ENCODE assay signal across 8 mouse cellular contexts in the genomic region with DNA sequence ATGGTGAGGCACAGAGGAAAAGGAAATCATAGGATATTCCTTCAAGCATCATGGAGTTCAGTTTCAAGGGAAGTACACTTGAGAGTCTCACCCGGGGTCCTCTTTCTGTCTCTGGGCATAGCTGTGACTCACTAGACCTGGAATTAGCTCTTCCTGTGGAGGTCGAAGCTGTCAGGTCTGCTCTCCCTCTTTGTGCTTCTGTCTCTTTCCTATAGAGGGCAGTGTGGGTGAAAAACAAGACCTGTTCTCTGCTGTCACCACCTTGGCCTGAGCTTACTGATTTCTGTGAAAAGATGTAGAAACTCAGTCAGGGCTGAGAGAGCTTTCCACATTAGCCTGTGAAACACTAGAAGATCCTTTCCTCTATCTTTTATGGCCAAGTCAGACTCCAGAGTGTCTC. TPM values are rescaled to one million over a fixed set of nuclear protein-coding genes. Genes with fewer than 3 reads are reported as not detected.
DNase-seq lines count a peak whose midpoint lies in the region; ATAC-seq and TF ChIP-seq lines count a peak whose summit lies in the region.

No protein-coding gene starts in this region.

- TF ChIP-seq CTCF in forebrain, postnatal 0 days (IDR thresholded peaks at IDR 0.05; ENCODE audit: low read depth): peak; percentile 46
- peak; percentile 18; the same call in 1 of the 2 replicates for TF ChIP-seq CTCF in bone marrow, adult 2 months (IDR thresholded peaks at IDR 0.05; ENCODE audit: control insufficient read depth, insufficient read depth, low read length)

- 52% methylated on average over 2 of the region's 2 CpGs for WGBS in forebrain, postnatal 0 days
- WGBS in forebrain, embryonic 11.5 days: 61% methylated on average over 2 of the region's 2 CpGs
- WGBS in bone marrow, adult 2 months: 3% methylated on average over 2 of the region's 2 CpGs
- 17% methylated on average over 2 of the region's 2 CpGs for WGBS in heart, embryonic 15.5 days

- intact Hi-C loops in gastrocnemius, postnatal 36 days (cut with DNase I): no loop called here

- H3K9ac ChIP-seq in forebrain, postnatal 0 days: no peak overlapping the region
- H3K9ac ChIP-seq in forebrain, embryonic 11.5 days (ENCODE audit: low read length): no peak overlapping the region
- H3K9ac ChIP-seq in heart, embryonic 15.5 days: no peak overlapping the region

- no peak overlapping the region for H3K27ac ChIP-seq in forebrain, postnatal 0 days (ENCODE audit: low read depth, low read length)
- H3K27ac ChIP-seq in forebrain, embryonic 11.5 days (ENCODE audit: low read depth, low read length): no peak overlapping the region
- no peak overlapping the region for H3K27ac ChIP-seq in bone marrow, adult 2 months (ENCODE audit: control insufficient read depth, insufficient read depth, low read depth, low read length, poor library complexity)
- peak overlapping the region; percentile 68 for H3K27ac ChIP-seq in heart, embryonic 15.5 days

- DNase-seq in forebrain, postnatal 0 days: no peak
- no peak for DNase-seq in forebrain, embryonic 11.5 days (ENCODE audit: low spot score)
- peak; percentile 56 for DNase-seq in A20 (ENCODE audit: low read depth, low spot score)
- peak; percentile 42 for DNase-seq in lung, postnatal 14 days
- DNase-seq in testis, postnatal 14 days (ENCODE audit: low spot score): no peak
- no peak for DNase-seq in gastrocnemius, postnatal 36 days

- no peaks in the 10 kb centered on the region for H3K4me1 ChIP-seq in forebrain, postnatal 0 days (ENCODE audit: insufficient read depth)
- H3K4me1 ChIP-seq in forebrain, embryonic 11.5 days (replicated peaks; ENCODE audit: control insufficient read depth, insufficient read depth, low read length): no peaks in the 10 kb centered on the region
- no peaks in the 10 kb centered on the region for H3K4me1 ChIP-seq in bone marrow, adult 2 months (ENCODE audit: control insufficient read depth, insufficient read depth, low read length)
- H3K4me1 ChIP-seq in heart, embryonic 15.5 days (replicated peaks): peaks cover 14% of the 10 kb centered on the region

- H3K9me3 ChIP-seq in forebrain, postnatal 0 days (ENCODE audit: low read length): no peaks in the 10 kb centered on the region
- H3K9me3 ChIP-seq in forebrain, embryonic 11.5 days (ENCODE audit: control insufficient read depth, low read length): no peaks in the 10 kb centered on the region
- no peaks in the 10 kb centered on the region for H3K9me3 ChIP-seq in heart, embryonic 15.5 days (replicated peaks)

- H3K27me3 ChIP-seq in forebrain, postnatal 0 days (ENCODE audit: insufficient read depth, low read length): no peaks in the 10 kb centered on the region
- H3K27me3 ChIP-seq in forebrain, embryonic 11.5 days (ENCODE audit: control insufficient read depth, insufficient read depth, low read length): no peaks in the 10 kb centered on the region
- no peaks in the 10 kb centered on the region for H3K27me3 ChIP-seq in heart, embryonic 15.5 days

- no peak for TF ChIP-seq POLR2A in bone marrow, adult 2 months (IDR thresholded peaks at IDR 0.05; ENCODE audit: borderline replicate concordance, control insufficient read depth, low read depth, low read length)

- ATAC-seq in forebrain, postnatal 0 days: no peak
- ATAC-seq in forebrain, embryonic 11.5 days (replicated peaks; ENCODE audit: low FRiP score): no peak
- ATAC-seq in heart, embryonic 15.5 days (replicated peaks; ENCODE audit: insufficient number of reproducible peaks, insufficient read depth, low FRiP score, low read depth): no peak

- no peak overlapping the region for H3K4me3 ChIP-seq in forebrain, postnatal 0 days (ENCODE audit: low read depth, low read length)
- H3K4me3 ChIP-seq in forebrain, embryonic 11.5 days (ENCODE audit: low read depth, low read length): no peak overlapping the region
- H3K4me3 ChIP-seq in bone marrow, adult 2 months (replicated peaks; ENCODE audit: control insufficient read depth, low read depth, low read length): no peak overlapping the region
- H3K4me3 ChIP-seq in heart, embryonic 15.5 days: no peak overlapping the region

- H3K36me3 ChIP-seq in forebrain, postnatal 0 days (ENCODE audit: insufficient read depth): no peaks in the 10 kb centered on the region
- no peaks in the 10 kb centered on the region; the same call in 1 of the 2 replicates for H3K36me3 ChIP-seq in forebrain, embryonic 11.5 days (ENCODE audit: control insufficient read depth, insufficient read depth, low read length)
- no peaks in the 10 kb centered on the region for H3K36me3 ChIP-seq in heart, embryonic 15.5 days

- H3K4me2 ChIP-seq in forebrain, postnatal 0 days (ENCODE audit: low read depth): no peak overlapping the region
- no peak overlapping the region for H3K4me2 ChIP-seq in forebrain, embryonic 11.5 days (ENCODE audit: low read depth, low read length, severe bottlenecking)
- H3K4me2 ChIP-seq in heart, embryonic 15.5 days: no peak overlapping the region

RNA-seq across cellular contexts. Expression of a gene that starts 43.2 kb away (rescaled TPM):
- total RNA-seq in forebrain, postnatal 0 days (2014; rRNA removed): 1.1 and 1.4 TPM in 2 replicates
- polyA plus RNA-seq in forebrain, postnatal 0 days (2015; fragmentation: Nextera tagmentation; extraction: Ambion mirVana): 2.3 and 3.0 TPM in 2 replicates
- 0.98 and 1.1 TPM in 2 replicates for polyA plus RNA-seq in forebrain, embryonic 11.5 days (2014; fragmentation: Nextera tagmentation; extraction: Ambion mirVana)
- 18.0 and 44.4 TPM in 2 replicates for polyA plus RNA-seq in bone marrow, adult 2 months (2011; ENCODE audit: insufficient read depth, insufficient read length, low replicate concordance, missing spikeins)
- polyA plus RNA-seq in heart, embryonic 15.5 days (2015; fragmentation: Nextera tagmentation; extraction: Ambion mirVana): 3.9 and 29.5 TPM in 2 replicates
- under 1 TPM in 1 of 2 experiments, not detected in 1; 0.69 TPM for total RNA-seq in gastrocnemius, postnatal 36 days (2021)

RNA-seq across cellular contexts. Expression of a gene that starts 50.2 kb away (rescaled TPM):
- total RNA-seq in forebrain, postnatal 0 days (2014; rRNA removed): not detected in 2 replicates
- polyA plus RNA-seq in forebrain, postnatal 0 days (2015; fragmentation: Nextera tagmentation; extraction: Ambion mirVana): 0.44 TPM in 1 of 2 replicates, not detected in the other
- not detected in 2 replicates for polyA plus RNA-seq in forebrain, embryonic 11.5 days (2014; fragmentation: Nextera tagmentation; extraction: Ambion mirVana)
- 15.5 and 47.2 TPM in 2 replicates for polyA plus RNA-seq in bone marrow, adult 2 months (2011; ENCODE audit: insufficient read depth, insufficient read length, low replicate concordance, missing spikeins)
- 0.36 TPM in 1 of 2 replicates, not detected in the other for polyA plus RNA-seq in heart, embryonic 15.5 days (2015; fragmentation: Nextera tagmentation; extraction: Ambion mirVana)
- under 1 TPM; 0.44 to 0.89 TPM for total RNA-seq in gastrocnemius, postnatal 36 days (2021)

RNA-seq across cellular contexts. Expression of a gene that starts 55.3 kb away (rescaled TPM):
- 0.31 TPM in 1 of 2 replicates, not detected in the other for total RNA-seq in forebrain, postnatal 0 days (2014; rRNA removed)
- not detected in 2 replicates for polyA plus RNA-seq in forebrain, postnatal 0 days (2015; fragmentation: Nextera tagmentation; extraction: Ambion mirVana)
- polyA plus RNA-seq in forebrain, embryonic 11.5 days (2014; fragmentation: Nextera tagmentation; extraction: Ambion mirVana): not detected in 2 replicates
- not detected in 2 replicates for polyA plus RNA-seq in bone marrow, adult 2 months (2011; ENCODE audit: insufficient read depth, insufficient read length, low replicate concordance, missing spikeins)
- 0.13 TPM in 1 of 2 replicates, not detected in the other for polyA plus RNA-seq in heart, embryonic 15.5 days (2015; fragmentation: Nextera tagmentation; extraction: Ambion mirVana)
- not detected for total RNA-seq in gastrocnemius, postnatal 36 days (2021)

Comparison
In these comparisons a context has a peak if more than half of its experiments do, and no peak if none do; other contexts are left out.
1. DNase-seq: peak in A20 (single experiment) and lung, postnatal 14 days (single experiment); none in forebrain, postnatal 0 days (single experiment), forebrain, embryonic 11.5 days (single experiment), testis, postnatal 14 days (single experiment) and gastrocnemius, postnatal 36 days (0 of 2).
2. RNA of a gene that starts 50.2 kb away (polyA plus RNA-seq): 15.5 to 47.2 TPM in bone marrow, adult 2 months; 0.44 TPM in forebrain, postnatal 0 days, 0.36 TPM in heart, embryonic 15.5 days and not detected in forebrain, embryonic 11.5 days; every median in the first group is over 10 times any median in the second.